Mouse (Mus musculus) midbrain, embryonic 11.5 days (tissue): Measurements from ENCODE around the gene Olfr297. TPM values are rescaled to one million over a fixed set of nuclear protein-coding genes. Genes with fewer than 3 reads are reported as not detected.

Experiments
- ATAC-seq: fragments of 200-750 bp; cut with Nextera tagmentation; 2 replicates; pipeline ENCODE4 v1.8.0; 2017; ENCODE audit warnings: moderate TSS enrichment, moderate library complexity; ENCODE audit not compliant: low FRiP score
- DNase-seq: peaks from one replicate; pipeline ENCODE4 v3.0.0; 2015; ENCODE audit warnings: low spot score; ENCODE audit errors: missing footprints
- H3K27ac ChIP-seq: fragments of 300-500 bp; sonication (generic); 2 replicates; pipeline ENCODE4 v1.5.1; 2014; ENCODE audit warnings: low read depth, low read length
- H3K27me3 ChIP-seq: fragments of 300-500 bp; sonication (generic); 2 replicates; pipeline ENCODE4 v1.6.1; 2014; ENCODE audit warnings: mild to moderate bottlenecking, low read length, moderate library complexity, mixed read lengths; ENCODE audit not compliant: control insufficient read depth, insufficient read depth
- H3K36me3 ChIP-seq: fragments of 300-500 bp; sonication (generic); 2 replicates; pipeline ENCODE4 v1.6.1; 2014; ENCODE audit warnings: mild to moderate bottlenecking, low read length, moderate library complexity, mixed read lengths; ENCODE audit not compliant: control insufficient read depth, insufficient read depth
- H3K4me1 ChIP-seq: fragments of 300-500 bp; sonication (generic); 2 replicates; pipeline ENCODE4 v1.6.1; 2014; ENCODE audit warnings: low read length; ENCODE audit not compliant: control insufficient read depth, insufficient read depth
- H3K4me2 ChIP-seq: fragments of 300-500 bp; sonication (generic); 2 replicates; pipeline ENCODE4 v1.6.1; 2014; ENCODE audit warnings: mild to moderate bottlenecking, moderate library complexity
- H3K4me3 ChIP-seq: fragments of 300-500 bp; sonication (generic); 2 replicates; pipeline ENCODE4 v1.5.1; 2014; ENCODE audit warnings: low read depth, low read length
- H3K9ac ChIP-seq: fragments of 300-500 bp; sonication (generic); 2 replicates; pipeline ENCODE4 v1.6.1; 2014; ENCODE audit warnings: low read length
- H3K9me3 ChIP-seq: fragments of 300-500 bp; sonication (generic); 2 replicates; pipeline ENCODE4 v1.6.1; 2016; ENCODE audit warnings: low read length; ENCODE audit not compliant: control insufficient read depth
- WGBS: fragments of 180-500 bp; shearing (Covaris S2); extraction: QIAGEN DNeasy Blood & Tissue Kit; methylation state at CpG from one replicate; pipeline ENCODE4 v1.1.7; 2014; 5-methylcytosine and 5-hydroxymethylcytosine counted together
- polyA plus RNA-seq: library from polyadenylated mRNA; unstranded; fragments of >200 nt; fragmentation: Nextera tagmentation; extraction: Ambion mirVana; gene quantifications from 2 replicates; pipeline ENCODE4 v1.2.1, GENCODE M21; 2014

Gene Olfr297
- polyA plus RNA-seq = not detected in 2 replicates

DNA sequence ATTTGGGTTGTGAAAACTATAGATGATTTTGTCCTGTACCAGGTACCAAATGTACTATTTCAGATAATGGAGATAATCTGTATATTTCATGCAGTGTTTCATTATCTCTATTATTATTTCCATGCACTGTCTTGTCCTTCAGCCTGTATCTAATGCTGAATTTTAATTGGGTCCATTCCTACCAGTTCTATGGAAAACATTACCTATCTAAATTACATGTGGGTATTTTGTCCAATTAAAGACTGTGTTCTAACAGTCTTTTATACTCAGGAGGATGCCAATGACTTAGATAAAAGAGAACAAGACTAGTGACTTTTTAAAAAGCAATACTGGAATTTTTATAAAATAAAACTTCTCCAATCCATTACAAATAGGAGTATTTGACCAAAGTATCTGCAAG, at the start of gene Olfr297:
TSS of gene Olfr297 (plus strand) at position 301 of the 400 bp plus-strand sequence.
- Histone ChIP-seq H3K36me3 (no peaks in the 10 kb centered on the region), H3K9ac (no peak within 1 kb of the TSS), H3K4me3 (no peak within 1 kb of the TSS), H3K9me3 (no peaks in the 10 kb centered on the region), H3K27me3 (no peaks in the 10 kb centered on the region), H3K4me1 (no peaks in the 10 kb centered on the region), H3K27ac (no peak within 1 kb of the TSS), H3K4me2 (no peak within 1 kb of the TSS)
- DNase-seq (no peak), ATAC-seq (no peak)

DNA sequence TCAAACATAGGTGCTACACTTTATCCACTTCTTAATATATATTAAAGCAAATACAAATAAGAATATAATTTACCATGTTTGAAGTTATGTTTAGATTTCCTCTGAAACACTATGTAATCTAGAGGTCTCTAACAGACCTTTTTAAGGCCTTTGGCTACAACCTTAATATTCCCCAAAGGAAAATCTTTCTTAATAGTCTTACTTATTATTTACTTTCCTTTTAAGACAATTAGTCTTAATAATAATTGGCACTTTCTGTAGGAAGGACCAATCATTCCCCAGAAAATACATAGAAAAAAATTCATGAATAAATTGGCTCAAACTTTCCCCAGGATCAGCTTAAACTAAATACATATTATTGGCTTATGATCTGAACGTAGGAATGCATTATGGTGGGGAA, 27.4 kb upstream of the Olfr297 start, which contains the start of gene Olfr298:
TSS of gene Olfr298 (minus strand) at position 101 of the 400 bp plus-strand sequence.
- no peak within 1 kb of the TSS for H3K4me2 ChIP-seq
- no peak within 1 kb of the TSS for H3K27ac ChIP-seq
- no peaks in the 10 kb centered on the region for H3K27me3 ChIP-seq
- no peak for ATAC-seq
- H3K9ac ChIP-seq = no peak within 1 kb of the TSS
- H3K36me3 ChIP-seq = no peaks in the 10 kb centered on the region
- H3K4me1 ChIP-seq = no peaks in the 10 kb centered on the region
- no peak for DNase-seq
- H3K9me3 ChIP-seq = no peaks in the 10 kb centered on the region
- WGBS = 77% methylated on average over 1 of the region's 1 CpGs
- no peak within 1 kb of the TSS for H3K4me3 ChIP-seq

Other genes with a start within 250 kb of the Olfr297 start
- gene Olfr310, start 242.8 kb upstream of the Olfr297 start, polyA plus RNA-seq = not detected in 2 replicates
- gene Olfr309, start 206.3 kb upstream of the Olfr297 start, polyA plus RNA-seq = not detected in 2 replicates
- not detected in 2 replicates for gene Olfr308, start 194.3 kb upstream of the Olfr297 start, polyA plus RNA-seq
- gene Olfr307, start 182.4 kb upstream of the Olfr297 start, polyA plus RNA-seq = not detected in 2 replicates
- not detected in 2 replicates for gene Olfr305, start 153.0 kb upstream of the Olfr297 start, polyA plus RNA-seq
- not detected in 2 replicates for gene Olfr304, start 133.3 kb upstream of the Olfr297 start, polyA plus RNA-seq
- gene Olfr303, start 122.2 kb upstream of the Olfr297 start, polyA plus RNA-seq = not detected in 2 replicates
- gene Olfr301, start 116.1 kb upstream of the Olfr297 start, polyA plus RNA-seq = not detected in 2 replicates
- gene Olfr299, start 60.0 kb upstream of the Olfr297 start, polyA plus RNA-seq = not detected in 2 replicates
- gene Olfr298, start 27.5 kb upstream of the Olfr297 start, polyA plus RNA-seq = not detected in 2 replicates
- gene Olfr295, start 63.9 kb downstream of the Olfr297 start, polyA plus RNA-seq = not detected in 2 replicates
- not detected in 2 replicates for gene Olfr294, start 96.7 kb downstream of the Olfr297 start, polyA plus RNA-seq
- not detected in 2 replicates for gene Olfr293, start 129.1 kb downstream of the Olfr297 start, polyA plus RNA-seq
- not detected in 2 replicates for gene Olfr292, start 168.4 kb downstream of the Olfr297 start, polyA plus RNA-seq